Mouse (Mus musculus): ENCODE data around the gene Tbc1d10b. TPM values are rescaled to one million over a fixed set of nuclear protein-coding genes. Genes with fewer than 3 reads are reported as not detected.

Gene Tbc1d10b
- polyA plus RNA-seq, 1 experiment from 2014 or later: 15.0 TPM

DNA sequence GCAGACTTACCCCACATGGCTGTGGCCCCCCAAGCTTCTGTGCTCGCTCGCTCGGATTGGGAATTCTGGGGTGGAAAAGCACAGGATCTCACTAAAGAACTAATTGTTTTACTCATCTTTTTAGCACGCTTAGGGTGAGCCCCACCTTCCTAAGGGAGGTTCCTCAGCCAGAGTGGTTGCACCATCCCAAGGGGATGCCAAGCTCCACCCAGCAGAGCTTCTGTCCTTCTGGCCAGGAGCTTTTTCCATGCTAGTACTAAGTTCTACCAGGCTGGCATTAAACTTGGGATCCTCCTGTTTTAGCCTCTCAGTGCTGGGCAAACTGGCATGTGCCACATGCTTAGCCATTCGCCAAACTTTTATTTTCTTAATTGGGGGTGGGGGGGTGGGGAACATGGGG is 45.7 kb downstream of the Tbc1d10b start:
- Histone ChIP-seq H3K4me2 (replicated peaks; ENCODE audit: low read depth) (no peak overlapping the region), H3K27ac (ENCODE audit: low read depth, low read length) (no peak overlapping the region), H3K4me1 (replicated peaks; ENCODE audit: control insufficient read depth, insufficient read depth, low read length) (no peaks in the 10 kb centered on the region), H3K27me3 (replicated peaks; ENCODE audit: control insufficient read depth, insufficient read depth, low read length) (no peaks in the 10 kb centered on the region), H3K9me3 (ENCODE audit: control insufficient read depth) (no peaks in the 10 kb centered on the region), H3K4me3 (ENCODE audit: low read depth, low read length) (no peak overlapping the region), H3K9ac (ENCODE audit: low read depth, low read length) (no peak overlapping the region), H3K36me3 (ENCODE audit: control insufficient read depth, insufficient read depth) (no peaks in the 10 kb centered on the region)
- TF ChIP-seq CTCF (IDR thresholded peaks at IDR 0.05; ENCODE audit: low read depth): no peak
- 83% methylated on average over 5 of the region's 5 CpGs for WGBS
- ATAC-seq: no peak

DNA sequence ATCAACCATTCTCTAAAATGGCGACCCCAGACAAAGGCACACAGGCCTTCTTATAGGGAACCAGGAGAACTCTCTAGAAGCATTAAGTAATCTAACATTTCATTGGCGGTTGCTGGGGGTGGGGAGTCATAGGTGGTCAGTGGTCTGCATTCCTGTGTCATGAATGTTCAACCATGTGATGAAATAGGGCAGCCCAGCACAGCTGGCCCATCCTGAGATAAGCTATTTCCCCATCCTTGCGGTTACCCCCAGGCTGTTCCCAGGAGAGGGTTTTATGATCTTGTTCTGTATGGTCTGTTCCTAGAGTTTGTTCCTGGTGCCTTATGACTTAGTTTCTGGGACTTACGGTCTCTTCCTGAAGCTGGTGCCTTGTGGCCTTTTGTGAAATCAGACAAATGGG is 50.7 kb downstream of the Tbc1d10b start:
- no peak for TF ChIP-seq CTCF (IDR thresholded peaks at IDR 0.05; ENCODE audit: low read depth)
- Histone ChIP-seq H3K4me2 (replicated peaks; ENCODE audit: low read depth) (no peak overlapping the region), H3K27ac (ENCODE audit: low read depth, low read length) (no peak overlapping the region), H3K4me1 (replicated peaks; ENCODE audit: control insufficient read depth, insufficient read depth, low read length) (no peaks in the 10 kb centered on the region), H3K9ac (ENCODE audit: low read depth, low read length) (no peak overlapping the region), H3K9me3 (ENCODE audit: control insufficient read depth) (no peaks in the 10 kb centered on the region), H3K36me3 (ENCODE audit: control insufficient read depth, insufficient read depth) (no peaks in the 10 kb centered on the region), H3K27me3 (replicated peaks; ENCODE audit: control insufficient read depth, insufficient read depth, low read length) (no peaks in the 10 kb centered on the region), H3K4me3 (ENCODE audit: low read depth, low read length) (no peak overlapping the region)
- ATAC-seq: no peak
- WGBS: 67% methylated on average over 4 of the region's 4 CpGs

DNA sequence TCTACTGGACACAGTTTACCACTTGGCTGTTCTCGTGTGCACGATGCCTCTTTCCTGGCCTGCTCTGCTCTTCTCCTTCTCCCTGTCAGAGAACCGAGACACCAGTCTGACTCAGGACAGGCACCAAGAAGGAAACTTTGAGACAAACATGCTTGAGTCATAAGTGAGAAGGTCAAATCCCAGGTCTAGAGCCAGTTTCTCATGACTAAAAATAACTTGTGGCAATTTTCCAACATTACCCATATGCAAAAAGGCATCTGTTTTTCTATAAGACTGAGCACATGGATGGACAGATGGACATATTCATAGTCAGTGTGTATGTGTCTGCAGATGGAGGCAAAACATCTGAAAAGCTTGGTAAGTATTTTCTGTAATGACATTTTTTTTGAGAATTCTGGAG is 54.8 kb downstream of the Tbc1d10b start:
- H3K36me3 ChIP-seq (ENCODE audit: control insufficient read depth, insufficient read depth): no peaks in the 10 kb centered on the region
- 67% methylated on average over 3 of the region's 3 CpGs for WGBS
- no peak for TF ChIP-seq CTCF (IDR thresholded peaks at IDR 0.05; ENCODE audit: low read depth)
- H3K9me3 ChIP-seq (ENCODE audit: control insufficient read depth): no peaks in the 10 kb centered on the region
- no peak overlapping the region for H3K27ac ChIP-seq (ENCODE audit: low read depth, low read length)
- H3K4me3 ChIP-seq (ENCODE audit: low read depth, low read length): no peak overlapping the region
- H3K27me3 ChIP-seq (replicated peaks; ENCODE audit: control insufficient read depth, insufficient read depth, low read length): no peaks in the 10 kb centered on the region
- no peaks in the 10 kb centered on the region for H3K4me1 ChIP-seq (replicated peaks; ENCODE audit: control insufficient read depth, insufficient read depth, low read length)
- H3K4me2 ChIP-seq (replicated peaks; ENCODE audit: low read depth): no peak overlapping the region
- no peak for ATAC-seq
- no peak overlapping the region for H3K9ac ChIP-seq (ENCODE audit: low read depth, low read length)

DNA sequence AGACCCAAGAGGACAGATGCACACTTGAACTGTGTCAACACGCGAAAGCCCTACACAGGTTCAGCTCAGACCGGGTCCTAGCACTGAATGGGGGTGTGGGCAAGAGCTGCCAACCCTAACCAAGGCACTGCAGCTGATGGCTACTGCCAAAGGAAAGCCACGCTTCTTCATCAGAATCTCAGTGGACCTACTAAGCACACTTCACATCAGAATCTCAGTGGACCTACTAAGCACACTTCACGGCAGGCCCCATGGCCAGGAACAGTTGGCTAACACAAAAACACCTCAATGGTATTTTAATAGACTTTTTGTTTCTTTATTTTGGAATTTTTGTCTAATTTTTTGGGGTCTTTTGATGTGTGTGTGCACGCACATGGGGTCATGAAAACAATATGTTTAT is 55.8 kb downstream of the Tbc1d10b start:
- Histone ChIP-seq H3K9me3 (ENCODE audit: control insufficient read depth) (no peaks in the 10 kb centered on the region), H3K36me3 (ENCODE audit: control insufficient read depth, insufficient read depth) (no peaks in the 10 kb centered on the region), H3K4me3 (ENCODE audit: low read depth, low read length) (no peak overlapping the region), H3K9ac (ENCODE audit: low read depth, low read length) (no peak overlapping the region), H3K27ac (ENCODE audit: low read depth, low read length) (no peak overlapping the region), H3K4me1 (replicated peaks; ENCODE audit: control insufficient read depth, insufficient read depth, low read length) (no peaks in the 10 kb centered on the region), H3K27me3 (replicated peaks; ENCODE audit: control insufficient read depth, insufficient read depth, low read length) (no peaks in the 10 kb centered on the region), H3K4me2 (replicated peaks; ENCODE audit: low read depth) (no peak overlapping the region)
- no peak for TF ChIP-seq CTCF (IDR thresholded peaks at IDR 0.05; ENCODE audit: low read depth)
- WGBS: 87% methylated on average over 6 of the region's 6 CpGs
- no peak for ATAC-seq

DNA sequence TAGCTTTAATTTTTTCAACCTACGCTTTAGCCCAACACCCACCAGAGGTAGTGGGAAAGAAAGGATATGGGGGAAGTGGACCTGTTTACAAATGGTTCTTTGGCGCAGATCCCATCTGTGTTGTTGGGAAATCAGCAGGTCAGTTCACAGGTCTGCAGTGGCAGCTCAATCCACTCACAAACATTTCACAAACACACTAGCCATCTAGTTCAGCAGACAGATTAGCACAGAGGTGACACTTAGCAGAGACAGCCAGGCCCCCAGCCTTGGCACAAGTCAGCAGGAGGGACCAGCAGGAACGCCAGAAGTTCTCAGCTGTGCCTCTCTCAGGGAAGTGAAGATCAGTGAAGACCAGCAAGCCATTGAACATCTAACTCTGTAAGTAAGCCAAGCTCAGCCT is 60.4 kb downstream of the Tbc1d10b start:
- WGBS: 61% methylated on average over 3 of the region's 3 CpGs
- Histone ChIP-seq H3K4me3 (ENCODE audit: low read depth, low read length) (no peak overlapping the region), H3K27me3 (replicated peaks; ENCODE audit: control insufficient read depth, insufficient read depth, low read length) (no peaks in the 10 kb centered on the region), H3K4me2 (replicated peaks; ENCODE audit: low read depth) (no peak overlapping the region), H3K9ac (ENCODE audit: low read depth, low read length) (no peak overlapping the region), H3K4me1 (replicated peaks; ENCODE audit: control insufficient read depth, insufficient read depth, low read length) (no peaks in the 10 kb centered on the region), H3K27ac (ENCODE audit: low read depth, low read length) (no peak overlapping the region), H3K9me3 (ENCODE audit: control insufficient read depth) (no peaks in the 10 kb centered on the region), H3K36me3 (ENCODE audit: control insufficient read depth, insufficient read depth) (no peaks in the 10 kb centered on the region)
- ATAC-seq: no peak
- TF ChIP-seq CTCF (IDR thresholded peaks at IDR 0.05; ENCODE audit: low read depth): no peak

Other genes with a start within 250 kb of the Tbc1d10b start
- gene Cdipt, start 232.6 kb downstream of the Tbc1d10b start, polyA plus RNA-seq (2015; fragmentation: Nextera tagmentation; extraction: Ambion mirVana): 159 and 169 TPM in 2 replicates
- gene Cdiptos, start 232.4 kb downstream of the Tbc1d10b start, polyA plus RNA-seq (2015; fragmentation: Nextera tagmentation; extraction: Ambion mirVana): 3.2 TPM in 2 replicates
- gene Mvp, start 193.8 kb downstream of the Tbc1d10b start, polyA plus RNA-seq (2015; fragmentation: Nextera tagmentation; extraction: Ambion mirVana): 79.8 and 81.0 TPM in 2 replicates
- 0.68 TPM in 1 of 2 replicates, not detected in the other for gene Pagr1b, start 192.0 kb downstream of the Tbc1d10b start, polyA plus RNA-seq (2015; fragmentation: Nextera tagmentation; extraction: Ambion mirVana)
- 26.4 and 37.5 TPM in 2 replicates for gene Pagr1a, start 191.1 kb downstream of the Tbc1d10b start, polyA plus RNA-seq (2015; fragmentation: Nextera tagmentation; extraction: Ambion mirVana)
- 15.7 and 27.1 TPM in 2 replicates for gene Gm42742, start 187.4 kb downstream of the Tbc1d10b start, polyA plus RNA-seq (2015; fragmentation: Nextera tagmentation; extraction: Ambion mirVana)
- 2.5 and 2.7 TPM in 2 replicates for gene Prrt2, start 187.3 kb downstream of the Tbc1d10b start, polyA plus RNA-seq (2015; fragmentation: Nextera tagmentation; extraction: Ambion mirVana)
- gene Maz, start 181.4 kb downstream of the Tbc1d10b start, polyA plus RNA-seq (2015; fragmentation: Nextera tagmentation; extraction: Ambion mirVana): 32.6 and 33.9 TPM in 2 replicates
- 24.0 and 24.2 TPM in 2 replicates for gene Kif22, start 166.0 kb downstream of the Tbc1d10b start, polyA plus RNA-seq (2015; fragmentation: Nextera tagmentation; extraction: Ambion mirVana)
- gene Zg16, start 121.1 kb downstream of the Tbc1d10b start, polyA plus RNA-seq (2015; fragmentation: Nextera tagmentation; extraction: Ambion mirVana): 175 and 225 TPM in 2 replicates
- gene AI467606, start 117.1 kb downstream of the Tbc1d10b start, polyA plus RNA-seq (2015; fragmentation: Nextera tagmentation; extraction: Ambion mirVana): 5.2 and 5.8 TPM in 2 replicates
- 1.8 and 2.0 TPM in 2 replicates for gene Qprt, start 86.2 kb downstream of the Tbc1d10b start, polyA plus RNA-seq (2015; fragmentation: Nextera tagmentation; extraction: Ambion mirVana)
- 0.09 and 0.13 TPM in 2 replicates for gene Spn, start 70.6 kb downstream of the Tbc1d10b start, polyA plus RNA-seq (2015; fragmentation: Nextera tagmentation; extraction: Ambion mirVana)
- 29.2 and 30.2 TPM in 2 replicates for gene Cd2bp2, start 12.4 kb downstream of the Tbc1d10b start, polyA plus RNA-seq (2015; fragmentation: Nextera tagmentation; extraction: Ambion mirVana)
- gene Mylpf, start 422 bp upstream of the Tbc1d10b start, polyA plus RNA-seq (2015; fragmentation: Nextera tagmentation; extraction: Ambion mirVana): 10.7 and 12.3 TPM in 2 replicates
- gene Zfp553, start 24.6 kb upstream of the Tbc1d10b start, polyA plus RNA-seq (2015; fragmentation: Nextera tagmentation; extraction: Ambion mirVana): 7.4 and 7.6 TPM in 2 replicates
- 6.3 and 6.6 TPM in 2 replicates for gene Sept1, start 24.7 kb upstream of the Tbc1d10b start, polyA plus RNA-seq (2015; fragmentation: Nextera tagmentation; extraction: Ambion mirVana)
- 17.6 and 19.8 TPM in 2 replicates for gene Zfp771, start 35.8 kb upstream of the Tbc1d10b start, polyA plus RNA-seq (2015; fragmentation: Nextera tagmentation; extraction: Ambion mirVana)
- gene Dctpp1, start 52.2 kb upstream of the Tbc1d10b start, polyA plus RNA-seq (2015; fragmentation: Nextera tagmentation; extraction: Ambion mirVana): 75.2 and 80.9 TPM in 2 replicates
- gene Sephs2, start 65.6 kb upstream of the Tbc1d10b start, polyA plus RNA-seq (2015; fragmentation: Nextera tagmentation; extraction: Ambion mirVana): 335 and 364 TPM in 2 replicates
- gene Itgal, start 87.8 kb upstream of the Tbc1d10b start, polyA plus RNA-seq (2015; fragmentation: Nextera tagmentation; extraction: Ambion mirVana): 0.69 and 0.87 TPM in 2 replicates
- 16.3 and 18.0 TPM in 2 replicates for gene Zfp768, start 137.1 kb upstream of the Tbc1d10b start, polyA plus RNA-seq (2015; fragmentation: Nextera tagmentation; extraction: Ambion mirVana)
- 7.3 and 9.0 TPM in 2 replicates for gene Zfp747, start 167.6 kb upstream of the Tbc1d10b start, polyA plus RNA-seq (2015; fragmentation: Nextera tagmentation; extraction: Ambion mirVana)
- 4.7 and 5.8 TPM in 2 replicates for gene 9130019O22Rik, start 178.7 kb upstream of the Tbc1d10b start, polyA plus RNA-seq (2015; fragmentation: Nextera tagmentation; extraction: Ambion mirVana)
- 6.8 and 8.0 TPM in 2 replicates for gene E430018J23Rik, start 185.2 kb upstream of the Tbc1d10b start, polyA plus RNA-seq (2015; fragmentation: Nextera tagmentation; extraction: Ambion mirVana)
- 4.8 and 5.2 TPM in 2 replicates for gene Zfp764, start 198.4 kb upstream of the Tbc1d10b start, polyA plus RNA-seq (2015; fragmentation: Nextera tagmentation; extraction: Ambion mirVana)
- 18.6 and 22.0 TPM in 2 replicates for gene Zfp688, start 213.6 kb upstream of the Tbc1d10b start, polyA plus RNA-seq (2015; fragmentation: Nextera tagmentation; extraction: Ambion mirVana)
- 2.2 and 2.6 TPM in 2 replicates for gene Zfp689, start 240.7 kb upstream of the Tbc1d10b start, polyA plus RNA-seq (2015; fragmentation: Nextera tagmentation; extraction: Ambion mirVana)